Mouse (Mus musculus) testis, postnatal 10 days (tissue): ENCODE results near the gene Sox15.
"Not testable (repeated sequence)": the region's sequence is repeated elsewhere in the genome, so short reads cannot be mapped to it uniquely, and the experiment has no call there.

Source experiments
- DNase-seq: peaks from one replicate; pipeline ENCODE4 v3.0.0; 2021; ENCODE audit warnings: low spot score

The Sox15 gene

DNA sequence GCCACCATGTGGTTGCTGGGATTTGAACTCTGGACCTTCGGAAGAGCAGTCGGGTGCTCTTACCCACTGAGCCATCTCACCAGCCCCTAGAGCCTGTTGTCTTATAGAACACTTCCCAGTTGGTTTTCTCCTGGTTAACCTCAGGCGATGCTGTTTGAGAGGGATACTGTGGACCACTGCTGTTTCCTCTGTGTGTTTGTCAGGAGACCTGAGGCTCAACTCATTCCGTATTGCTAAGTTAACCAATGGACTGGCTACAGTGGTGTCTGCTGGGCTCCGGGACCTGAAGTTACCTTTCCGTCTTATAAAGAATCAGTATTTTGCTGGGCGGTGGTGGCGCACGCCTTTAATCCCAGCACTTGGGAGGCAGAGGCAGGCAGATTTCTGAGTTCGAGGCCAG, 47.8 kb downstream of the Sox15 start:
- not testable (repeated sequence) for DNase-seq

- DNase-seq = not testable (repeated sequence)
These were observed 48.3 kb downstream of the Sox15 start for GRCm38 (mm10) chr11:69703381-69703780.

DNA sequence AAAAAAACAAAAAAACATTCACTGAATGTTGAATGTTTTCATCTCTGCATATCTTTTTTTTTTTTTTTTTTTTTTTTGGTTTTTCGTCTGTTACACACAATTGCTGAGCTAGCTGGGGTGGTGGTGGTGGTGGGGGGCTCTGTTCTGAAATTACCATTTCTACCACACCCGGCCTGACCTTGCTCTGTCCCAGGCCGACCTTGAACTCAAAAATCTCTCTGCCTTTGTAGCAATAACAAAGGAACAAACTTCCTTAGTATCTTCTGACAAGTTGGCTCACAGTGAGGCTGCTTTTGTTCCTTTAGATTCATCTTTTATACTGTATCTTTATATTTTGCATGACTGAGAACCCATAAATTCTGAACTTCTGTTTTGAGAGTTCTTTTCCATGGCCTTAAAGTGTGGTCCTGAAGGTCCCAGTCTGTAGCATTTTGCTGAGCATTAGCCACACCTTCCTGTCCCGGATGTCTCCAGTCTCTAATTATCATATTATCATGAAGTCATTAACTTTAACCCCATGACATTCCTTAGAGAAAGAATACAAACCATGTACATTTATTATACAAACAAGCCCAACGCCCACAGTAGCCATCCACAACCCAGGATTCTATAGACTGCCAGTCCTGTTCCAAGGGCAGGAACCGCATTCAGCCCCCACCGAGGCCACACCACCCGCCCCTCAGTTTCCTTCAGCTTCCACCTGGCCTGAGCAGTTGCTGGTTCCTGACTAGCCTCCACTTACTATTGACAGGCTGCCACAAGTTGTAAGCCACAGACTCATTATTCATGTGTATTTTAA, 48.9 kb downstream of the Sox15 start:
- no peak for DNase-seq

DNA sequence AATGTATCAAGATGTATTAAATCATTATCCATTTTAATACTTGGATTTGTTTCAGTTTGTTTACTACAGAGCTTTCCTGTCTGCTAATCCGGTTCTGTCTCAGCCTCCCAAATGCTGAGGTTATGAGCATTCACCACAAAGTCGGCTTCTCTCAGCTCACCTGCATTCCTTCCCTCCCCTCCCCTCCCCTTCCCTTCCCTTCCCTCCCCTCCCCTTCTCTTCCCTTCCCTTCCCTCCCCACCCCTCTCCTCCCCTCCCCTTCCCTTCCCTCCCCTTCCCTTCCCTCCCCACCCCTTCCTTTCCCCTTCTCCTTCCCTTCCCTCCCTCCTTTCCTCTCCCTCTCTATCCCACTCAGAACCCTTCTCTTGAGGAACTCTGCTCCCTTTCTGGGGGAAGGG, 49.5 kb downstream of the Sox15 start:
- DNase-seq = no peak
